Mouse (Mus musculus) intestine, embryonic 14.5 days (tissue): ENCODE measurements around the gene Lrrc28. TPM values are rescaled to one million over a fixed set of nuclear protein-coding genes. Genes with fewer than 3 reads are reported as not detected.

Experiments
- ATAC-seq: fragments of 200-750 bp; cut with Nextera tagmentation; replicated peaks from 2 replicates; pipeline ENCODE4 v1.8.0; 2017; ENCODE audit warnings: low read depth, moderate number of reproducible peaks, moderate TSS enrichment, moderate library complexity; ENCODE audit not compliant: low FRiP score, low TSS enrichment
- DNase-seq: peaks from one replicate; pipeline ENCODE4 v3.0.0-alpha.2; 2018; ENCODE audit warnings: low spot score
- H3K27ac ChIP-seq: fragments of 300-500 bp; sonication (generic); 2 replicates; pipeline ENCODE4 v1.5.1; 2014; ENCODE audit warnings: low read depth, mild to moderate bottlenecking, control low read depth
- H3K27me3 ChIP-seq: fragments of 300-500 bp; sonication (generic); replicated peaks from 2 replicates; pipeline ENCODE4 v1.6.1; 2014; ENCODE audit warnings: low read length, control low read depth; ENCODE audit not compliant: control insufficient read depth, insufficient read depth
- H3K36me3 ChIP-seq: fragments of 300-500 bp; sonication (generic); 2 replicates; pipeline ENCODE4 v1.6.1; 2014; ENCODE audit warnings: low read length, control low read depth; ENCODE audit not compliant: control insufficient read depth, insufficient read depth
- H3K4me1 ChIP-seq: fragments of 300-500 bp; sonication (generic); replicated peaks from 2 replicates; pipeline ENCODE4 v1.6.1; 2014; ENCODE audit warnings: low read length, control low read depth, mixed read lengths; ENCODE audit not compliant: control insufficient read depth, insufficient read depth
- H3K4me2 ChIP-seq: fragments of 300-500 bp; sonication (generic); 2 replicates; pipeline ENCODE4 v1.6.1; 2014; ENCODE audit warnings: low read length
- H3K4me3 ChIP-seq: fragments of 300-500 bp; sonication (generic); 2 replicates; pipeline ENCODE4 v1.5.1; 2014; ENCODE audit warnings: low read depth, low read length, control low read depth, mixed read lengths
- H3K9ac ChIP-seq: fragments of 300-500 bp; sonication (generic); 2 replicates; pipeline ENCODE4 v1.6.1; 2014; ENCODE audit warnings: mild to moderate bottlenecking, low read length
- H3K9me3 ChIP-seq: fragments of 300-500 bp; sonication (generic); 2 replicates; pipeline ENCODE4 v1.6.1; 2016; ENCODE audit warnings: low read length, control low read depth; ENCODE audit not compliant: control insufficient read depth
- whole genome bisulfite sequencing: fragments of 180-500 bp; shearing (Covaris S2); extraction: QIAGEN DNeasy Blood & Tissue Kit; methylation state at CpG from one replicate; pipeline ENCODE4 v1.1.7; 2014; 5-methylcytosine and 5-hydroxymethylcytosine counted together
- polyA plus RNA-seq: library from polyadenylated mRNA; unstranded; fragments of >200 nt; fragmentation: Nextera tagmentation; extraction: Ambion mirVana; gene quantifications from 2 replicates; pipeline ENCODE4 v1.2.1, GENCODE M21; 2014

Gene Lrrc28
- polyA plus RNA-seq, 1 experiment from 2014 or later, result 12.4 TPM

DNA sequence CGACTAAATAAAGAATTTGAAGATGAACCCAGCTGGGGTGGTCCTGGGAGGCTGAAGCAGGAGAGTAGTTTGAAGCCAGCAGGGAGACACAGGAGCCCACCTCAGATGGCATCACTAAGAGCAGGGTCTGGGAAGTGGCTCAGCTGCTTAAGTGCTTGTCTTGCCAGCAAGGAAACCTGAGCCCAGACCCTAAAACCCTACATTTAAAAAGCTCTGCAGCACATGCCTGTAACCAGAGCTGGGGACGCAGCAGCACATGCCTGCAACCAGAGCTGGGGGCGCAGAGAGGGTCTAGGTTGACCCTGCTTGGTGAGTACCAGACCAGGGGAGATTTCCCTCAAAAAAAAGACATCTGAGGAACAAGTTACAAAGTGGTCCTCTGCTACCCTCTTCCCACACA, 26.8 kb downstream of the Lrrc28 start:
- H3K4me1 ChIP-seq, result no peaks in the 10 kb centered on the region
- H3K27ac ChIP-seq, result no peak overlapping the region
- H3K4me2 ChIP-seq, result no peak overlapping the region
- no peaks in the 10 kb centered on the region for H3K9me3 ChIP-seq
- WGBS, result 84% methylated on average over 3 of the region's 3 CpGs
- DNase-seq (no peak), ATAC-seq (no peak)
- no peak overlapping the region for H3K9ac ChIP-seq
- H3K27me3 ChIP-seq, result no peaks in the 10 kb centered on the region
- no peak overlapping the region for H3K4me3 ChIP-seq
- no peaks in the 10 kb centered on the region for H3K36me3 ChIP-seq

DNA sequence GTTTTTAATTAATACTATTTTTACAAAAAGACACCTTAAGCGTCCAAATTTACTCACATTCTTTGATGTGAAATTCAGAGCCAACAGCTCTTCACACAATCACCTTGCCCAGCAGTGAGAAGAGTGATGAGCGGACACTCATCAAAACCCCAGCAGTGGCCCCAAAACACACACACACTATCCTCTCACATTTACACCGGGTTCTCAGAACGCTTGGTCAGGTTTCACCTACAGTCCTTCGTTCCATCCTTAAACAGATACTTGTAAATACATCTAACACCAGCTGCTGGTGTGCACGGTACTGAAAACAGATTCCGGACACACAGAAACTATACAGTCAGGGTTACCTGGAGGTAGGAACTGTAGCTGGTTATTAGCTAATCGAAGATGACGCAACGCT, 27.4 kb downstream of the Lrrc28 start:
- 89% methylated on average over 10 of the region's 10 CpGs for WGBS
- DNase-seq (no peak), ATAC-seq (no peak)
- Histone ChIP-seq H3K4me1 (no peaks in the 10 kb centered on the region), H3K9me3 (no peaks in the 10 kb centered on the region), H3K27me3 (no peaks in the 10 kb centered on the region), H3K4me2 (no peak overlapping the region), H3K36me3 (no peaks in the 10 kb centered on the region), H3K27ac (no peak overlapping the region), H3K4me3 (no peak overlapping the region), H3K9ac (no peak overlapping the region)

DNA sequence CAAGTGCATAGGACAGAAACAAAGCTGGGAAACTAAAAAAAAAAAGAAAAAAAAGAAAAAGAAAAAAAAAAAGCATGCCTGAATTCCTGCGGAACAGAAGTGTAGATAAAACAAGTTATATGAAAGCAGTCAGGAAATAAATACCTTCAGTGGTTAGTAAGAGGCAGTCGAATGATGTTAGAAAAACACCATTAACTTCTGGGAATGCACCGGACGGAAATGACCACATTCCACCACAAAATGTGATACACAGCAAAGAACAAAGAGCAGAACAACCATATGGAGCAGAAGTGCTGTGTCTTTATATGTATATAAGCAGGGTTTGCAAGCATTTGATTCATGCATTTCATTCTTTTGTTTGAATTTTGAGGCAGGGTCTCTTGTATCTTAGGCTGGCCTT, 28.2 kb downstream of the Lrrc28 start:
- WGBS, result 69% methylated on average over 4 of the region's 4 CpGs
- ATAC-seq (no peak), DNase-seq (no peak)

DNA sequence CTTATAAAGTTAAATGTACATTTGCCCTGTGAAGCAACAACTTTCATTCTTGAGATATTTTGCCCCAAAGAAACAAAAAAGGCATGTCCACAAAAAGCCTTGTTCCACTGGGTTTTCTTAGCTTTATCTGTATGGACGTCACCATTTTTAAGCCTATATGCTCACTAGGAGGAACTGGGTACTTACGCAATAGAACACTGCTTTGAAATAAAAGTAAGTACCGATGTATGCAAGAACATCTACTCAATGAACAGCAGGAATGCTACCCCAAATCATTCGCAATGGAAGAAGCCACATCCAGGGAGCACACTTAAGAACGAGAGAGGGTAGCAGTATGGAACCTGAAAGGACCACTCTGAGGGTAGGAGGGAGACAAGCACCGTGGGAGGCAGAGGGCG, 30.6 kb downstream of the Lrrc28 start:
- no peaks in the 10 kb centered on the region for H3K36me3 ChIP-seq
- H3K9me3 ChIP-seq, result no peaks in the 10 kb centered on the region
- H3K9ac ChIP-seq, result no peak overlapping the region
- no peak overlapping the region for H3K4me3 ChIP-seq
- no peaks in the 10 kb centered on the region for H3K4me1 ChIP-seq
- ATAC-seq (no peak), DNase-seq (no peak)
- no peaks in the 10 kb centered on the region for H3K27me3 ChIP-seq
- 87% methylated on average over 7 of the region's 7 CpGs for WGBS
- no peak overlapping the region for H3K4me2 ChIP-seq
- no peak overlapping the region for H3K27ac ChIP-seq

More for the DNA sequence above, 28.2 kb downstream of the Lrrc28 start:
- Histone ChIP-seq H3K9me3 (no peaks in the 10 kb centered on the region), H3K9ac (no peak overlapping the region), H3K4me1 (no peaks in the 10 kb centered on the region), H3K4me2 (no peak overlapping the region), H3K27me3 (no peaks in the 10 kb centered on the region), H3K36me3 (no peaks in the 10 kb centered on the region), H3K4me3 (no peak overlapping the region), H3K27ac (no peak overlapping the region)

DNA sequence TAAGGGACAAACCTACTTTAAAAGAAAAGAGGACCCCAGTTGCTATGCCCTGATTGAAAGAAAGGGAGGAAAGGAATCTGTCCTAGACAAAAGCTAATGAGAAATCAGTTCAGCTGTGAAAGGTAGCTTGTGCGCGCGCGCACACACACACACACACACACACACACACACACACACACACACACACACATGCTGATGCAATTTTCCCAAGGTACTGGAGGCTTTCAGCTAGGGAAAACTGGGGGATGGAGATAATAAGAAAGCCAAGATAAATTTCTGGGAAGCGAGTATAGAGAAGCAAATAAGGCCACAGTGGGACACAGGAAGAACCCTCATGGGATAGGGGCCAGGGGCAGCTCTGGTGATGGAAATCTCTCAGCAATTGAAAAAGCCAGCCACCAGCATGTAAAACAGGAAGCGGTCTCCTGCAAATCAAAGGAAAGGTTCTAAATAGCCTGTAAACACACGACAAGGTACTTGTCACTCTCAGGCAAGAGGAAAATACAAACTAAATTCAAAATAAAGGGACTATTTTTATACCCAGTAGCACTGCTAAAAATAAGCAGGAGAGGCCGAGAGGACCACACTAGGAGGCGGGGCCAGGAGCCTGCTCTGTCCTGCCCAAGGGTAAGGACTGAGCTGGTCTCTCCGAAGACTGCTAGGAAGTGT, 31.1 kb downstream of the Lrrc28 start:
- H3K4me1 ChIP-seq, result no peaks in the 10 kb centered on the region
- WGBS, result 68% methylated on average over 10 of the region's 10 CpGs
- H3K4me3 ChIP-seq, result no peak overlapping the region
- H3K9ac ChIP-seq, result no peak overlapping the region
- no peak overlapping the region for H3K27ac ChIP-seq
- no peaks in the 10 kb centered on the region for H3K36me3 ChIP-seq
- no peaks in the 10 kb centered on the region for H3K9me3 ChIP-seq
- H3K4me2 ChIP-seq, result no peak overlapping the region
- H3K27me3 ChIP-seq, result no peaks in the 10 kb centered on the region
- ATAC-seq, result no peak
- no peak for DNase-seq

DNA sequence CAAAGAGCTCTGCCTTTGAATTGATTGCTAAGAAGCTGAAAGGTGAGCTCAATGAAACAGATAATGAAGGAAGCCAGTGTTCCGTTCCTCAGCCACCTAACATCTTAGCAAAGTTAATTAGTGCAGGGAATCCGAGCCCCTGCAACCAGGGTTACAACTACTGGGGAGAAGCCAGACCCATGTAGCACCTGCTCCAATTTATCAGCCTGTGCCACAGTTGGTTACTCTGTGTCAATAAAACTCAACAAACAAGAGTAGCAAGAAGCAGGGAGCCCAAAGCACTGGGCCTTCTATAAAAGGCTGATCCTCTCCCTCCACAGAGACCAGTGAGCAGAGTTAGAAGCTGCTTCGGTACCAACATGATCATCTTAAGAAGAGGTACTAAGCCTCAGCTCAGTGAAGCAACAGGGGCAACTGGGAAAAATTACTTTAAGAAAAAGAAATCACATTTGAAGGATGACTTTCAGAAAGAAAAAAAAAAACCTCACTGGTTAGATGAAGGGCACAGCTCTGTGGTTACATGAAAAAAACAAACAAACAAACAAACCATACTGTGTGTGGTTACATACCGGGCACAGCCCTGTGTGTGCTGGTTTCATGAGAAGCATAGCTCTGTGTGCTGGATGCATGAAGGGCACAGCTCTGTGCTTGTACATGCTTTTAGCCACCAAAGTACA, 36.6 kb downstream of the Lrrc28 start:
- no peak for DNase-seq
- no peak overlapping the region for H3K4me2 ChIP-seq
- WGBS, result 44% methylated on average over 4 of the region's 4 CpGs
- no peaks in the 10 kb centered on the region for H3K27me3 ChIP-seq
- ATAC-seq, result no peak
- no peak overlapping the region for H3K9ac ChIP-seq
- no peaks in the 10 kb centered on the region for H3K36me3 ChIP-seq
- 0 out of 2 replicates have a peak, but pooled peaks cover 4% of the 10 kb centered on the region for H3K4me1 ChIP-seq
- no peaks in the 10 kb centered on the region for H3K9me3 ChIP-seq
- no peak overlapping the region for H3K27ac ChIP-seq
- no peak overlapping the region for H3K4me3 ChIP-seq

DNA sequence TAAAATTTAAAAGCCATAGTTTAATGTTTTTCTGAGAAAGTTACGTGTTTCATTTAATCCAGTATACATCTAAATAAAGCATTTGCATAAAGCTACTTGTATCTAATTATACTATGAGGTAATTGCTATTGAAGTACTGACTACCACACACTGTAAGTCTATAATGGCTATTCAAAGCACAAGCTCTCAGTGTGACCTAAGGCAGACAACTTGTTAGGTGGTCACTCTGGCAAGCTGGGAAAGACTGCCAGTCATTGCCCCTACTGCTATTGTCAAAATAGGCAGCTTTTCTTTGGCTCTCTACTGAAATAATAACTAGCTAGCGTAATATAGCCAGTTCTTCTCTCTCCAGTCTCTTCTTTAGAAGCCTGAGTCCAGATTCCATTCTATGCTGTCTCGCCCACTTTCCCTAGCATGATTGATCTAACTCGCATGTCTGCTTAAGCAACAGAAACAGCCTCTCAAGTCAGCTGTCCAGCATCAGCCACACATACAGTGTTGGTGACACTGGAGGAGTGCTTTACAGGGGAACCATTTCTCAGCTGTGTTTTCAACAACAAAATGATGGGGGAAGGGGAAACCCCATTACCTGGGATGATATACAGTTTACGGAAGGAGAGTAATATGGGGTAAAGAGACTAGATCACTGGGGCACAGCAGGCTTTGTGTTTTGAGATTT, 37.3 kb downstream of the Lrrc28 start:
- no peak overlapping the region for H3K4me2 ChIP-seq
- DNase-seq (no peak), ATAC-seq (no peak)
- H3K4me3 ChIP-seq, result no peak overlapping the region
- WGBS, result 63% methylated on average over 5 of the region's 5 CpGs
- H3K4me1 ChIP-seq, result 0 out of 2 replicates have a peak, but pooled peaks cover 4% of the 10 kb centered on the region
- no peak overlapping the region for H3K9ac ChIP-seq
- no peaks in the 10 kb centered on the region for H3K9me3 ChIP-seq
- H3K27me3 ChIP-seq, result no peaks in the 10 kb centered on the region
- no peaks in the 10 kb centered on the region for H3K36me3 ChIP-seq
- H3K27ac ChIP-seq, result no peak overlapping the region

DNA sequence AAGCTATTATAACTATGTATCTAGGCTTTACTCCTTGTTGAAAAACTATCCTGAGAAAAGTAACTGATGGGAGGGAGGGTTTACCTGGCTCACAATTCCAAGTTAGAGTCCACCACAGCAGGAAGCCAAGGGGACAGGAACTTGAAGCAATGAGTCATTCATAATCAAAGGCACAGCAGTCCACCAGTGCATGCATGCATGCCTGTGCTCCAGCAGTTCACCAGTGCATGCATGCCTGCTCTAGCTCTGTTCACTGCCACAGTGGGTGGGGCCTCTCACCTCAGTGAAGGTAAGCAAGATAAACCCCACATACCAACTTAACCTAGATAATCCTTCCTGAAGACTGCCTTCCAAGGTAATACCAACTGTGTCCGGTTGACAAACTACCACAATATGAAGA, 38.8 kb downstream of the Lrrc28 start:
- Histone ChIP-seq H3K4me3 (no peak overlapping the region), H3K27ac (no peak overlapping the region), H3K4me2 (no peak overlapping the region), H3K9ac (no peak overlapping the region), H3K9me3 (no peaks in the 10 kb centered on the region), H3K36me3 (no peaks in the 10 kb centered on the region), H3K27me3 (no peaks in the 10 kb centered on the region), H3K4me1 (0 out of 2 replicates have a peak, but pooled peaks cover 4% of the 10 kb centered on the region)
- ATAC-seq (no peak), DNase-seq (no peak)
- 86% methylated on average over 1 of the region's 1 CpGs for WGBS
